Mouse (Mus musculus): ENCODE data around the gene Gm44973. TPM values are rescaled to one million over a fixed set of nuclear protein-coding genes. Genes with fewer than 3 reads are reported as not detected.
"Not testable (repeated sequence)": the region's sequence is repeated elsewhere in the genome, so short reads cannot be mapped to it uniquely, and the experiment has no call there.

The Gm44973 gene
- polyA plus RNA-seq, 1 experiment from 2014 or later = 3.3 TPM

- ATAC-seq (replicated peaks; ENCODE audit: low FRiP score) (no peak), DNase-seq (ENCODE audit: low spot score) (no peak)
- H3K27me3 ChIP-seq (replicated peaks; ENCODE audit: control insufficient read depth, insufficient read depth, low read length) = peaks cover 46% of the 10 kb centered on the region
- H3K9me3 ChIP-seq (ENCODE audit: control insufficient read depth, low read length) = no peaks in the 10 kb centered on the region
- H3K9ac ChIP-seq (ENCODE audit: low read depth, low read length) = no peak overlapping the region
- 40% methylated on average over 59 of the region's 59 CpGs for WGBS
- H3K4me3 ChIP-seq (ENCODE audit: low read depth, low read length) = no peak overlapping the region
- H3K4me1 ChIP-seq (replicated peaks; ENCODE audit: control insufficient read depth, insufficient read depth, low read length) = peaks cover 5% of the 10 kb centered on the region; the same call in 1 of the 2 replicates
- H3K4me2 ChIP-seq = peak overlapping the region; percentile 31
- peaks cover 5% of the 10 kb centered on the region; the same call in 1 of the 2 replicates for H3K36me3 ChIP-seq (ENCODE audit: control insufficient read depth, insufficient read depth, low read length)
- no peak overlapping the region for H3K27ac ChIP-seq (ENCODE audit: low read depth, low read length)
Observed at GRCm38 (mm10) chr7:4993999-4994788, 21.1 kb upstream of the Gm44973 start.

GRCm38 (mm10) chr7:4995268-4996002 is 19.9 kb upstream of the Gm44973 start:
- DNase-seq (ENCODE audit: low spot score) (no peak), ATAC-seq (replicated peaks; ENCODE audit: low FRiP score) (peak; percentile 22; the same call in 1 of the 2 replicates)
- H3K9me3 ChIP-seq (ENCODE audit: control insufficient read depth, low read length) = no peaks in the 10 kb centered on the region
- peaks cover 5% of the 10 kb centered on the region; the same call in 1 of the 2 replicates for H3K4me1 ChIP-seq (replicated peaks; ENCODE audit: control insufficient read depth, insufficient read depth, low read length)
- peak overlapping the region; percentile 65 for H3K4me2 ChIP-seq
- peak overlapping the region; percentile 57 for H3K9ac ChIP-seq (ENCODE audit: low read depth, low read length)
- WGBS = 8% methylated on average over 19 of the region's 19 CpGs
- H3K27ac ChIP-seq (ENCODE audit: low read depth, low read length) = no peak overlapping the region
- peak overlapping the region; percentile 57 for H3K4me3 ChIP-seq (ENCODE audit: low read depth, low read length)
- peaks cover 46% of the 10 kb centered on the region for H3K27me3 ChIP-seq (replicated peaks; ENCODE audit: control insufficient read depth, insufficient read depth, low read length)
- H3K36me3 ChIP-seq (ENCODE audit: control insufficient read depth, insufficient read depth, low read length) = peaks cover 5% of the 10 kb centered on the region; the same call in 1 of the 2 replicates

GRCm38 (mm10) chr7:4996003-4996895 is 19.0 kb upstream of the Gm44973 start, which contains the start of gene Zfp579:
Gene Zfp579 (minus strand): TSS chr7:4996158.
- peak within 1 kb of the TSS; percentile 65 for H3K4me2 ChIP-seq
- H3K9me3 ChIP-seq (ENCODE audit: control insufficient read depth, low read length) = no peaks in the 10 kb centered on the region
- 6% methylated on average over 22 of the region's 26 CpGs for WGBS
- H3K36me3 ChIP-seq (ENCODE audit: control insufficient read depth, insufficient read depth, low read length) = peaks cover 5% of the 10 kb centered on the region; the same call in 1 of the 2 replicates
- peaks cover 5% of the 10 kb centered on the region; the same call in 1 of the 2 replicates for H3K4me1 ChIP-seq (replicated peaks; ENCODE audit: control insufficient read depth, insufficient read depth, low read length)
- peak within 1 kb of the TSS; percentile 38; the same call in 1 of the 2 replicates for H3K27ac ChIP-seq (ENCODE audit: low read depth, low read length)
- peak within 1 kb of the TSS; percentile 57 for H3K4me3 ChIP-seq (ENCODE audit: low read depth, low read length)
- H3K27me3 ChIP-seq (replicated peaks; ENCODE audit: control insufficient read depth, insufficient read depth, low read length) = peaks cover 46% of the 10 kb centered on the region
- peak; percentile 81 for DNase-seq (ENCODE audit: low spot score)
- peak; percentile 74 for ATAC-seq (replicated peaks; ENCODE audit: low FRiP score)
- peak within 1 kb of the TSS; percentile 57 for H3K9ac ChIP-seq (ENCODE audit: low read depth, low read length)

- no peak overlapping the region for H3K9ac ChIP-seq (ENCODE audit: low read depth, low read length)
Observed at GRCm38 (mm10) chr7:4996934-4997333, 18.4 kb upstream of the Gm44973 start.

GRCm38 (mm10) chr7:4999876-5000275 is 15.4 kb upstream of the Gm44973 start:
- 57% methylated on average over 2 of the region's 2 CpGs for WGBS
- H3K36me3 ChIP-seq (ENCODE audit: control insufficient read depth, insufficient read depth, low read length) = no peaks in the 10 kb centered on the region
- no peak for DNase-seq (ENCODE audit: low spot score)
- no peak overlapping the region for H3K9ac ChIP-seq (ENCODE audit: low read depth, low read length)
- H3K27ac ChIP-seq (ENCODE audit: low read depth, low read length) = no peak overlapping the region
- no peak for ATAC-seq (replicated peaks; ENCODE audit: low FRiP score)
- H3K4me1 ChIP-seq (replicated peaks; ENCODE audit: control insufficient read depth, insufficient read depth, low read length) = peaks cover 5% of the 10 kb centered on the region; the same call in 1 of the 2 replicates
- peaks cover 15% of the 10 kb centered on the region for H3K27me3 ChIP-seq (replicated peaks; ENCODE audit: control insufficient read depth, insufficient read depth, low read length)
- H3K9me3 ChIP-seq (ENCODE audit: control insufficient read depth, low read length) = no peaks in the 10 kb centered on the region
- H3K4me2 ChIP-seq = no peak overlapping the region
- H3K4me3 ChIP-seq (ENCODE audit: low read depth, low read length) = no peak overlapping the region

More at GRCm38 (mm10) chr7:4996934-4997333, 18.4 kb upstream of the Gm44973 start:
- Histone ChIP-seq H3K4me1 (replicated peaks; ENCODE audit: control insufficient read depth, insufficient read depth, low read length) (peaks cover 5% of the 10 kb centered on the region; the same call in 1 of the 2 replicates), H3K4me3 (ENCODE audit: low read depth, low read length) (no peak overlapping the region), H3K4me2 (peak overlapping the region; percentile 65), H3K36me3 (ENCODE audit: control insufficient read depth, insufficient read depth, low read length) (peaks cover 5% of the 10 kb centered on the region; the same call in 1 of the 2 replicates), H3K27me3 (replicated peaks; ENCODE audit: control insufficient read depth, insufficient read depth, low read length) (peaks cover 43% of the 10 kb centered on the region), H3K27ac (ENCODE audit: low read depth, low read length) (no peak overlapping the region), H3K9me3 (ENCODE audit: control insufficient read depth, low read length) (no peaks in the 10 kb centered on the region)
- DNase-seq (ENCODE audit: low spot score) (no peak), ATAC-seq (replicated peaks; ENCODE audit: low FRiP score) (no peak)
- 63% methylated on average over 6 of the region's 8 CpGs for WGBS

GRCm38 (mm10) chr7:5002876-5003275 is 12.4 kb upstream of the Gm44973 start:
- H3K36me3 ChIP-seq (ENCODE audit: control insufficient read depth, insufficient read depth, low read length) = peaks cover 13% of the 10 kb centered on the region
- not testable (repeated sequence) for H3K4me2 ChIP-seq; H3K9ac ChIP-seq (ENCODE audit: low read depth, low read length); H3K27ac ChIP-seq (ENCODE audit: low read depth, low read length); H3K4me1 ChIP-seq (replicated peaks; ENCODE audit: control insufficient read depth, insufficient read depth, low read length); ATAC-seq (replicated peaks; ENCODE audit: low FRiP score); H3K27me3 ChIP-seq (replicated peaks; ENCODE audit: control insufficient read depth, insufficient read depth, low read length); H3K9me3 ChIP-seq (ENCODE audit: control insufficient read depth, low read length); DNase-seq (ENCODE audit: low spot score); H3K4me3 ChIP-seq (ENCODE audit: low read depth, low read length)
- 70% methylated on average over 8 of the region's 8 CpGs for WGBS

- Histone ChIP-seq H3K36me3 (ENCODE audit: control insufficient read depth, insufficient read depth, low read length) (peaks cover 60% of the 10 kb centered on the region), H3K4me3 (ENCODE audit: low read depth, low read length) (no peak overlapping the region), H3K9ac (ENCODE audit: low read depth, low read length) (no peak overlapping the region), H3K4me1 (replicated peaks; ENCODE audit: control insufficient read depth, insufficient read depth, low read length) (peaks cover 3% of the 10 kb centered on the region; the same call in 1 of the 2 replicates), H3K27ac (ENCODE audit: low read depth, low read length) (no peak overlapping the region), H3K4me2 (no peak overlapping the region), H3K9me3 (ENCODE audit: control insufficient read depth, low read length) (peaks cover 2% of the 10 kb centered on the region; the same call in 1 of the 2 replicates), H3K27me3 (replicated peaks; ENCODE audit: control insufficient read depth, insufficient read depth, low read length) (no peaks in the 10 kb centered on the region)
- DNase-seq (ENCODE audit: low spot score) (no peak), ATAC-seq (replicated peaks; ENCODE audit: low FRiP score) (no peak)
- WGBS = 97% methylated on average over 26 of the region's 26 CpGs
Observed at GRCm38 (mm10) chr7:5008229-5008628, 7.1 kb upstream of the Gm44973 start.

All from liver, embryonic 11.5 days (tissue).